Mouse (Mus musculus) monocyte, adult 2 months (primary cell): ENCODE data around the gene Slc30a9.

Source experiments
- DNase-seq, 2 experiments: peaks; one replicate each; pipeline ENCODE4 v3.0.0; 2022; ENCODE audit warnings: low spot score in 2 of 2, low read depth in 1 of 2

The Slc30a9 gene

DNA sequence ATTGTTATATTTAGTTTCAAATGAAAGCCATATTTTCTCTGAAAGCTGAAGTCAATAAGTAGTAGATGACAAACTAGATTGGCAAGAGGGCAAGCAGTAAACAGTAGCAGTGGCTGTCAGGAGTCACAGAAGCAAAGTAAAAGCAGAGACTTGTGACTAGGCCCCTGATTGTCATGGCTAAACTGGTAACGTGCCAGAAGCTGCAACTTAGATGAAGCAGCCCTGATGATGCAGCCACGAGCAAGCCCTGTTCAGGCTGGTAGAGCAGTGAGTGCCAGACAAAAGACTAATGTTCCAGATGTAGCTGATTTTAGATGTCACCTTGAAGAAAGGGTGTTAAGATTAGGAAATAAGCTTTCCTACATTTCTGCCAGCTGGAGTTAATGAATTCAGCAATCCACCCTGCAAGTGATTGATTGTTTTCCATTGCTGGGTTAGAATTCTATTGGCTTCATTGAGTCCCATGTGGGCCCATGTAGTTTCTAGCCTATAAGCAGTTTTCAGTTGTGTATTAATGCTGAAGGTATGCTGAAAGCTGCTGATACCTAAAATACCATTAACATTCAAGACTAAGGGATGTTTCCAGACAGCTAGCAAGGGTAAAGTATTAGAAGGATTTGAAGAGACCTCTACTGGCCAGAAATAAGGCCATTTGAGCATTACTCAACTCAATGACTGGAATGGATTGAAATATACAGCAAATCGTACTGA lies 5.2 kb downstream of the Slc30a9 start:
- DNase-seq = no peak

DNA sequence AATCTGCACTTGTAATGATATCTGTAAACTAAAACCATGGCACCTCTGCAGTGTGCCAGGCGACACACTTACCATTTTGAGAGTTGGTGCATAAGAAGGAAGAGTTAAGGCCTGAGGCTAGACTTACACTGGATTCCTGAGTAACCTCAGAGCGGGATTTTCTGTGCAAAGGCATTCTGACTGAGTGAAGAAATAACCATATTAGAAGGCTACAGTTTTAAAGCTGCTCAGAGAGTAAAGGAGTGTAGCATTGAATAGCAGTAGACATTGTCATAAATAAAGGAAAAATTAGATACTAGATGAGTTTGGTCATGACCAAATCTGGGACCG lies 5.7 kb downstream of the Slc30a9 start:
- DNase-seq = no peak

DNA sequence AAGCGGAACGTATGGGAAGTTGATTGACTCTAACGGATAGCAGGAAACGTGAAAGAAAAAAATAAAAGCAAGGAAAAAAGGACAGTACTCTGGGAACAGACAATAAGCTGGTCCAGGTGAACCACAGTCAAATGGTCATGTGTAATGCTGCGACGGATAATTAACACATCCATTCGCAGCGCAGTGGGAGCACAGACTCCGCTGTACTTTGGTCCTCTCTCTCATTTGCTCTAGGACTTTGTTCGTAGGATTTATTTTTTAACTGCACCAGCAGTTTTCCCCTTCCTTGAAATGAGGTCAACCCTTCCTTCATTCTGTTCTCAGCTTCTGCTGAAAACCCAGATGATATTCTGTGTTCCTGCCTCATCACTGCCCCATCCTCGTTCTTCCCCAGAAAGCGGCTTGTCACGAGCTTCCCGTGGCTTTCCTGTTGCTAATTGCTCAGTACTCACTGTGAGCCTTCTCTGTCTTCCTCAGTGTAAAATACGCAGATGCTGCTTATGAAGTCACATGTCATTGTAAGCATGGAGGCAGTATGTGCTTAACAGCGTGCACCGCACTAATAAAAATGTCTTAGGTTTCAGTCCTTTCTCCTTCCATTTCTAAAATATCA lies 15.0 kb downstream of the Slc30a9 start:
- no peak for DNase-seq

DNA sequence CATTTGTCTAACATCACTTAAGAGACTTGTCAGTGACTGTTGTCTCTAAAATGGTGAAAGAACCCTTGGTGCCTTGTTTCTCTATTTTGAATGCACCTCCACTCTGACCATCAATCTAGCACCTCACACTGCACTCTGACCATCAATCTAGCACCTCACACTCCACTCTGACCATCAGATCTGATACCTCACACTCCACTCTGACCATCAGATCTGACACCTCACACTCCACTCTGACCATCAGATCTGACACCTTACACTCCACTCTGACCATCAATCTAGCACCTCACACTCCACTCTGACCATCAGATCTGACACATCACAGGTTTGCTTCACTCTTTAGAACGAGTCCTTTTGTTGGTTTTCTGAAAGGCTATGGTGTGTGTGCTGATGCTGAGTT lies 17.3 kb downstream of the Slc30a9 start:
- DNase-seq = no peak

DNA sequence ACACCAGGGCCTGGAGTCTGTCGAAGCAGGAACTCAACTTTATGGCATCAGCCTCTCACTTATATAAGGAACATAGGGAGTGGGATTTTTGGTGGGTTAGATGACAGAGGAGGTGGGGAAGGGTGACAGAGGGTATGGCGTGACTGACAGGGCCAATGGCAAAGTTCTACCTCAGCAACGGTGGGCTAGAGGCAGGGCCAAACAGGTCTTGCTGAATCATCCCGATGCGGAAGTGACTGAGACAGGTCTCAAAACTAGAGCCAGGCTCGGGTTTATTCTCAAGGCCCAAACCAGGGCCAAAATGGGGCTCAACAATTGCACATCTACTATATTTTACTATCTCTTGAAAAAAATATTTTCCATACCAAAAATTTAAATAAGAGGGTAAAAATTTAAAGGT lies 34.1 kb downstream of the Slc30a9 start:
- DNase-seq = no peak

DNA sequence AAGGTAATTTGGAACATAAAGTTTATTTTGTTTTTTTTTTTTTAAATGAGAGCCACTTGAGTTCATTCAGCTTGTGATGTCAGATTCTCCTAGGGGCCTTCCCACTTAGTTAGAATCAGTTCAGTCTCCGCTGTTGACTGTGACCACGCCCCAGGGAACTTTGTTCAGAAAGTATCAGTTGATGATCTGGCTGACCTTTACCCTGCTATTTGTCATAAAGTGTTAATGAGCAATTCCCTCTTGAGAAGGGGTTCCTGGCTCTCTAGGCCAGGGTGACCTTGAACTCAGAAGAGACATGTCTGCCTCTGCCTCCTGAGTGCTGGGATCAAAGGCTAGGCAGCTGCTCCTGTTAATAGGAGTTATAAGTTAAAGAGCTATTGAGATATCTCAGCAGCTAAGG lies 40.3 kb downstream of the Slc30a9 start:
- no peak for DNase-seq

DNA sequence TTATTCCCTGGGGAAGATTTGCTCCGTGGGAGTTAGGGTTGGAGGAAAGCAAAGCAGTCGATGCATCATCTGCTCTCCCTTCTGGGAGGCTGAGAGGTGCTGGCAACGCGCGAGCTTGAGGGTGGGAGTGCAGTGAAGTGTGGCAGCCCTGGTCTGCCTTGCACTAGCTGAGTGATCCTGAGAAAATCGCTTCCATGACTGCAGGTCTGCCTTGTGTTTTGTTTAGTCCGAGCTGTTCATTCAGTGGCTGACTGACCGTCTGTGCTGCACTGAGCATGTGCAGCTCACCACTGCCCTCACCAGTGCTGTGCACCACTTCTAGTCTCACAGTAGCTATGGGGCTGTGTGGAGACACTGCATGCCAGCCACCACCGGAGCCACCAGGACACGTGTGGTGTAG lies 42.2 kb downstream of the Slc30a9 start:
- DNase-seq = no peak

DNA sequence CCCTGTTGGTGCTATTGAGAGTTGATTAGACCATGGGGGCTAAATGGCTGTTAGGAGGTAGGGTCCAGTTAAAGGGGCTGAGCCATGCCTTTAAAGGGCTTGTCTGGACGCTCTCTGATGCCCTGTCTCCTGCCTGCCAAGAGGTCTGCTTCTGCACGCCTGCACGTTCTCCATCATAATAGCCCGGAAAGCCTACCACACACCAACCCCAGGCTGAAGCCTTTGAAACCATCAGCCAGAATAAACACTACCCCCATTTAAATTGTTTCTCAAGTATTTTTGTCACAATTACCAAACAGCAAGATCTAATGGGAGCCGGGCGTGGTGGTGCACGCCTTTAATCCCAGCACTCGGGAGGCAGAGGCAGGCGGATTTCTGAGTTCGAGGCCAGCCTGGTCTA lies 55.6 kb downstream of the Slc30a9 start:
- no peak for DNase-seq

DNA sequence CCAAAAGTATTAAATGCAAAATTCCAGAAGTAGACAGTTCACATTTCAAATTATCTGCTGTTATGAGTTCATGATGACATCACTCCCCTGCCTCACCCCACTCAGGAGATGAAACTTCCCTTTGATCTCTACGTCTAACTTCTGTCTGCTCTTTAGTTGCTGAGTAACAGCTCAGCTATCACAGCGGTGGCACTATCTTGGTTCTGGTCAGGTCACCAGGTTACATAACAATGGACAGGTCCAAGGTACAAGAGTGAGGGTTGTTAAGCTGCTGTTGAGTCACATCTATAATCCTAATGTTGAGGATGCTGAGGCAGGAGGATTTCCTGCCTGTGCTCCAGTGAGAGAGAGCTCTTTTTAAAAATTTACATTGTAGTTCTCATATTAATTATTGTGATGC lies 56.2 kb downstream of the Slc30a9 start:
- DNase-seq = no peak

DNA sequence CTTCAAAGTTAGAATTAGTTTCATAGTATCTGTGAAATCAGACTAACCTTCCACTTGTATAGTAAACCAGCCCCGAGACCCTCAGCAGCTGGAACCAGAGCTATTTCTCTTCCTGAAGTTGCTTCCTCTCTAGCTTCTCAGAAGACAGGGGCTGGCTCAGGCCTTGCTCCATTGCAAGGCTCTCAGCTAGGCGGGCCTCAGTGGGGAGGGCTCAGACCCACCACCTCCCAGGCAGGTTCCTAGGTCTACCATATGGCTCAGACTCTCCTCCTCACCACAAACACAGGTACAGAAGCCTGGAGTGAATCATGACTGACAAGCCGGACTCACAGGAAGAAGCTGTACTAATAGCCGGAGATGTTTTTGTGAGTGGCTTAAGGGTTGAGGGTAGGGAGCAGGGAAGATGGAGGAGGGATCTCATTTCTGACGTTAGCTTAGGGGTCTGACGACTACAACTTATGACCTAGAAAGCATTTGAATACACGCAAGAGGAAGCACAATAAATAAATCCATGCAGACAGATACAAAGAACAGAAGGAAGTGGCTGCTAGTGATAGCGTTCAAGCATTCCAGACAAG lies 70.4 kb downstream of the Slc30a9 start:
- no peak for DNase-seq

DNA sequence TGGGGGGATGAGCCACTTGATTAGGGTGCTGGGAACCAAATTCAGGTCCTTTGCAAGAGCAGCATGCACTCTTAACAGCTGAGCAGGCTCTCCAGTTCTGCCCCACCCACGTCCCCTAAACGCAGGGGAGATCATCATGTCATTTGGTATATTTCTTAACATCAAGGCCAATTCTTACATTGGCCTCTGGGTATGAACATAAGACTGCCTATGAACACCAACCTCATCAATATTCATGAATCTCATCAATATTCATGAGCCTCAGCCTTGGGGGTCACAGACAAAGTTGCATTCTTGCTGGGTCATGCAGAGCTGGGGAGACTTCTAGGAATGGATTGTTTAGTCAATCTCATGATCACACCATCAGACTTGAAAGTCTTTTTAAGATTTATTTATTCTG lies 74.9 kb downstream of the Slc30a9 start:
- no peak for DNase-seq

DNA sequence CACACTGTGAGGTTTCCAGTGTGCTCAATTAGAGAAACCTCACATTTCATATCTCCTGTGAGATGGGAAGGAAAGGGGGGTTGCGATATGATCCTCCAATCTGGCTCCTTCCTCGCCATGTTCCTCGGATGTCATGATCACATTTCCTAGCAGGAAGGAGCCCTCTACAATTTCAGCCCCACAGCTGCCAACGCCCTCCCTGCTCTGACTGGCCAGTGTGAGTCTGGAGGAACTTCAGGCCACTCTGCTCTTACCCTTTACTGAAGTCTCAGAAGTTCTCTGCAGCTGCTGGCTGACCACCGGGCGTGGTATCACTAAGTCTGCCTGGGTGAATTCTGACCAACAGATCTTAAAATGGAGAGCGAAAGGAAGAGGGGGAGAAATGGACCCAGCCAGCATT lies 75.8 kb downstream of the Slc30a9 start:
- DNase-seq = no peak

DNA sequence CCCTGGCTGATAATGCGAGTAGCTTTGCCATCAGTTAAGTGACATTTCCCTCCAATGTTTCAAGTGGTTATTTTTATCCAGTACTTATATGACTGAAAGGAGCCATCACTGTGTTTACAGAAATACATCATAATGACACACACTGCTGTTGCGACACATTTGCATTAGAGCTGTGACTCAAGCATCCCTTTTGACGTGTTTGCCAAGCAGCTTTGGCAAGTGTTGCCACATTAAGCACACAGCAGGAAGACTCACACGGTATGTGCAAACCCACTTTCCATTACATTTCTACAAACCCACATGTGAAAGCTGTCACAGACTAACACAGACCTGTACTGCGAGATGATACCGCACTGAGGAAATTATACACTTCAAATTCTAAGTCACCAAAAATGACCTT lies 87.2 kb downstream of the Slc30a9 start:
- peak in 1 of 2 experiments; percentile 30 for DNase-seq

DNA sequence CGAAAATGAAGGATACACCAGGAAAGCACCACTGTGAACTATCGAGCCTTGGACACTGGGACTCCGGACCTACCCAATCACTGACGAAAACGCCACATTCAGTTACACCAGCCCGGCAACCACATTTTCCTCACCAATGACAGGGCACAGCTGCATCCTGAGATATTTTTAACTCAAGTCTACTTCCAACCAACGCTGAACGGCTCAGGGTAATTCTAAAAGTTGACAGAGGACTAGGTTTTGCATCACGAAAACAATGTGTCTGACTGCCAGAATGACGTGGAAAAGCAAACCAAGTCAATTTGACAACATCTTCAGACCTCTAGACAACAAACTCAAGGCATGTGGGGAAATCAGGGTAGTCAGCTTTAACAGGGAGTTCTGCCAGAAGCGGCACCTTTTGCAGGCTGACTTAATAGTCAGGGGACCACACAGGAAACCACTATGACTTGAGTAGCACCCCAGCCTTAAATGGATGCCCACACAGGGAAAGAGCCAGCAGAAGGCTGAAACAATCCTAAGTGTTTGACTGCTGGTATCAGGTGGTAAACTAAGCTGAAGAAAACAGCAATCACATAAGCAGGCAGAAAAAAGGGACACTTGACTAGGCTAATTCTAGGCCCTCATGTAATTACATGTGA lies 88.6 kb downstream of the Slc30a9 start:
- no peak for DNase-seq

DNA sequence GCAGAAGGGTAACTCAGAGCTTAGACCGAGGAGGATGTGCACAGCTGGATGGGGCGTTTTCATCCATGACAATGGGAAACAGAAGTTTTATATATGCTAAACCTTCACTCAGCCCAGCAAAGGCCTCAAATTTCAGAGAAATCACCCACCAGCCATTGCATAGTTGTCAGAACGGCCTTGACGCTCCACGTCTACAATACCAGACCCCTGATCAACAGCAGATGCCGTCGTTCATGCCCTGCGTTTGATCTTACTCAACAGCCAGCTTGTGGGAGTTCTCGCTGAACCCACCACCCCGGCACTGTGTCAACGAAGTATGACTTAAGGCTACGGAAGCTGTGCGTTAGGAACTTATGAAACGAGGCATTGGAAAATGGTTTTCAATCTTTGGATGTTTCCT lies 90.4 kb downstream of the Slc30a9 start:
- DNase-seq = no peak

DNA sequence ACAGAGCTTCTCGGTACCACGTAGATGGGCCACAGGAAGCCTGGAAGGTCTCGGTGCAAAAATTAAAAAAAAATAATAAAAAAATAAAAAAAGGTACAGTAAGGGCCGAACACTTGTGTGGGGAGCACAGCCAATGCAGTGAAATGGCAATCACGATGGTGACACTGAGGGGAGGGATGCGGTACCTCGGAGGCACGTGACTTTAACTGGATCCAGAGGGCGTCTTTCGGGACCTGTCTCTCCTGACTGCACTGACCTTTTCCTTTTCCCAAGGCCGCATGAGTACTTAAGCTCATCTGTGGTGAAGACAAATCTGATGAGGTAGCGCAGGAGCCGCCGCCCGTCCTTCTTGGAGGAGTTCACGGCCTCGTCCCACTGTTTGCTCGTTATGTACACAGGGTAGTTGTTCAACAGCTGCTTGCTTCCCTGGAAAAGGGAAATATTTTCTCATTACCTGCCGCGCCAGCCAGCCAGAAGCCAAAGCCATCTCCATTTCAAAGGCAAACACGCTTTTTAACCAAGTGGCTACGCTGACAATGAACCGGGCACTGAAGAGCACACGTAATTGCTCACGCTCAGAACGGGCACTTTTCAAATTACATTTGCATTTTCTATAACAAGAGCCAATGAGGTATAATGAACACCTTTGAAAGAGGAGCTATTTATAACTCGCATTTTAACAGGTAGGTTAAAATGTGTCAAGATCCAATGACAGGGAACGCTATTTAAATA lies 93.3 kb downstream of the Slc30a9 start:
- no peak for DNase-seq

DNA sequence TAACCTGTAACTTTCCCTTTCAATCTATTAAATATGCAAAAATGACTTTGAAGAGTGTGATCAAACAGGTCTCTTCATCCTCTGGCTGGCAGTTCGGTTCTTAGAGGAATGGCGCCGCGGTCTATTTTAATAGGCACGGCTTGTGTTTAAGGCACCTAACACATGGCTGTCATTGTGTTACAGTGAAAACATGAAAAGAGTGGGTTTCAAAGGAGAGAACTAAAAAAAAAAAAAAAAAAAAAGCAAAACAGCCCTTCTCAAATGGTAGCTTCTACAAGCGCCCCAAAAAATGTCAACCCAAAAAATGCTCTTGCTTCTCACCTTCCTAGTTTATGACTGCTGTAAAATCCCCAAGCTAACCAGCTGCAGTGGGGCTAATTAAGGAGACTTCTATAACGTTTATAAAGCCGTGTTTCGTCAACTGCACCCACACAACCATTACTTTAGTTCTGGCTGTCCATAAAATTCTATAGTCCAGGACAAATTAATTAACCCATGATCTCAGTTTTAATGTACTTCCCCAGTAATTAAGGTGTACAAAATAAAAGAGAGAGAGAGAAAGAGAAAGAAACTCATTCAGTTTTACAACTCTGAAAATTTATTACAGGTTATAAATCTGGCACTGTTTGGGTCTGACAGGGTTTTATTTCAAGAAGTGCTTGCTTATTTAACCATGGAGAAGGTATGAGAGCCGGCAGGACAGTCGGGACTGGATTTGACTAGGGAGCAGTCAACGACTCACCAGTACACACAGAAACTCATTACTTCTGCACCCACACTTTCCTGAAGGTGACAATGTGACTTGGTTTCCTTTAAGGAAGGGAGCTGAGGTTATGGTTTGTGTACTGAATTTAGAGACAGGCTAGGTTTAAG lies 94.1 kb downstream of the Slc30a9 start:
- DNase-seq = no peak

DNA sequence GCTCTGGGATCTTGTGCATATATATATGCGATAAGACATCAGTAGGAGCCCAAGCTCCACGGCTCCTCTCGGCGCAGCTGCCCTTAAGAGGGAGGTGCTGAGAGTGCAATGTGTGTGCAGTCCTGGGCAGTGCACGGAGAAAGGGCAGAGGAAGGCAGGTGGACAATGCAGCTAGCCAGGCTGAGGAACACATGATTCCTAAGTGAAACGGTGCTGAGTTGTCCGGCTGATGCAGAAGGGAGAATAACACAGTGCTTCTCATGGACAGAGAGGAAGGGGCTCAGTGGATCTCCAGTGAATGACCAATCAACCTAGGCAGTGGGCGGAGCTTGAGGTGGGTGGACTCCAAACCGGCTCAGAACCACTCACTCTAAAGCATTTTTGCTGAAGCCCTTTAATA lies 94.9 kb downstream of the Slc30a9 start:
- no peak for DNase-seq

DNA sequence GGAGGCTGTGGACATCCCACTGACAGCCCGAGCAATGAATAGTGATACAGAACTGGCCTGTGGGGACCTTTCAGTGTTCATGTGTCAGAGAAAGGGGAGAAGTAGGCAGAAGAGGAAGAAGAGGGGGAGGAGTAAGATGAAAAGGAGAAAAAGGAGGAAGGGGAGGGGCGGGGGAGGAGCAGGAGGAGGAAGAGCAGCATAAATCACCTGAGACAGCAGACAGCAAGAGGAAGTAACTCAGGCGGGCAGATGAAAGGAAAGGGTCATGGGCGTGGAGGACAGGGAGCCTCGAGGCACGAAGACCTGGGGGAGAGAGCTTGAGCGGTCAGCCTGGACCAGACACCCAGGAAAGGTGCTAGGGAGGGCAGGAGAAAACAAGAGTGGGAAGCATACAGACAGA lies 97.6 kb downstream of the Slc30a9 start:
- no peak for DNase-seq

DNA sequence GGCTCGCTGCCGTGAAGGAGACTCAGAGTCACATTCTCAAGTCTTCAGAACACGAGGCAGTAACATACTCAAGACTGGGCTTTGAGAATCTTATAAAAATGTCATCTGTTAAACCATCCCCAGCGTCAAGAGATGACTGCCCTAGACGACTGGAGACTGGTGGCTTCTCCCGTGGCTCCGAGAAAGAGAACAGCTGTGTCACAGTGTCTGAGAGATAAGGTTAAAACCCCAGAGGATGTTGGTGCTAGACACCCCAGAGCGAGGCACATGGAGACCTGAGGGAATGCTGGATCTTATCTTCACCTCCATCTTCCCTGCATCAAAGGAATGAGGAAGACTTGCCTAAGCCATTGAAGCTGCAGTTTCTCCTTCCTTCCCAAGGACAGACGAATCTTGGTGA lies 98.2 kb downstream of the Slc30a9 start:
- DNase-seq = no peak
